Mouse (Mus musculus) CD4-positive, CD25-positive, alpha-beta regulatory T cell, adult 2 months (primary cell): ENCODE data around the gene Srpr.

Experiments used
- DNase-seq: peaks from one replicate; pipeline ENCODE4 v3.0.0-alpha.2; 2012; ENCODE audit warnings: low read depth, low spot score

Srpr gene

GRCm38 (mm10) chr9:35188700-35189099 is 11.3 kb upstream of the Srpr start:
- no peak for DNase-seq

- DNase-seq: no peak
These were observed 6.9 kb upstream of the Srpr start for GRCm38 (mm10) chr9:35192983-35193542.

- no peak for DNase-seq
These were observed 5.9 kb upstream of the Srpr start for GRCm38 (mm10) chr9:35194048-35194447.

- no peak for DNase-seq
These were observed 2.4 kb upstream of the Srpr start for GRCm38 (mm10) chr9:35197625-35198024.

GRCm38 (mm10) chr9:35198351-35198750 is 1.6 kb upstream of the Srpr start:
- no peak for DNase-seq

- DNase-seq: no peak
These were observed 817 bp upstream of the Srpr start for GRCm38 (mm10) chr9:35198945-35199771.

GRCm38 (mm10) chr9:35200529-35201060 is 620 bp downstream of the Srpr start:
- DNase-seq: no peak

GRCm38 (mm10) chr9:35203536-35203935 is 3.6 kb downstream of the Srpr start:
- DNase-seq: no peak

- no peak for DNase-seq
These were observed 4.4 kb downstream of the Srpr start for GRCm38 (mm10) chr9:35204421-35204820.

GRCm38 (mm10) chr9:35210542-35211474 is 10.8 kb downstream of the Srpr start, which contains the start of gene Foxred1:
Gene Foxred1 (minus strand): TSS chr9:35211055.
- DNase-seq: peak; percentile 100

- no peak for DNase-seq
These were observed 11.9 kb downstream of the Srpr start for GRCm38 (mm10) chr9:35211573-35212511.

GRCm38 (mm10) chr9:35217963-35218362 is 18.0 kb downstream of the Srpr start:
- DNase-seq: no peak

- DNase-seq: no peak
These were observed 23.5 kb downstream of the Srpr start for GRCm38 (mm10) chr9:35223466-35223865.

GRCm38 (mm10) chr9:35228671-35229070 is 28.7 kb downstream of the Srpr start:
- no peak for DNase-seq

GRCm38 (mm10) chr9:35235996-35236395 is 36.0 kb downstream of the Srpr start:
- no peak for DNase-seq

- DNase-seq: no peak
These were observed 38.4 kb downstream of the Srpr start for GRCm38 (mm10) chr9:35238371-35238770.

- no peak for DNase-seq
These were observed 39.1 kb downstream of the Srpr start for GRCm38 (mm10) chr9:35238915-35239571.

- peak; percentile 5 for DNase-seq
These were observed 39.8 kb downstream of the Srpr start for GRCm38 (mm10) chr9:35239734-35240133.

- DNase-seq: no peak
These were observed 47.4 kb downstream of the Srpr start for GRCm38 (mm10) chr9:35247405-35247804.

- DNase-seq: no peak
These were observed 49.5 kb downstream of the Srpr start for GRCm38 (mm10) chr9:35249476-35249875.
